Mouse (Mus musculus) midbrain, embryonic 12.5 days (tissue): ENCODE results near the gene Ccdc85b. TPM values are rescaled to one million over a fixed set of nuclear protein-coding genes. Genes with fewer than 3 reads are reported as not detected.

ENCODE experiments used
- ATAC-seq: fragments of 200-750 bp; cut with Nextera tagmentation; 2 replicates; pipeline ENCODE4 v1.8.0; 2017; ENCODE audit warnings: low read depth, moderate TSS enrichment, moderate library complexity; ENCODE audit not compliant: low FRiP score
- H3K27ac ChIP-seq: fragments of 300-500 bp; sonication (generic); replicated peaks from 2 replicates; pipeline ENCODE4 v1.5.1; 2016; ENCODE audit warnings: mild to moderate bottlenecking
- H3K27me3 ChIP-seq: fragments of 300-500 bp; sonication (generic); 2 replicates; pipeline ENCODE4 v1.6.1; 2016; ENCODE audit warnings: mild to moderate bottlenecking
- H3K36me3 ChIP-seq: fragments of 300-500 bp; sonication (generic); 2 replicates; pipeline ENCODE4 v1.6.1; 2016
- H3K4me1 ChIP-seq: fragments of 300-500 bp; sonication (generic); 2 replicates; pipeline ENCODE4 v1.6.1; 2016
- H3K4me2 ChIP-seq: fragments of 300-500 bp; sonication (generic); replicated peaks from 2 replicates; pipeline ENCODE4 v1.6.1; 2016; ENCODE audit warnings: mild to moderate bottlenecking, moderate library complexity
- H3K4me3 ChIP-seq: fragments of 300-500 bp; sonication (generic); 2 replicates; pipeline ENCODE4 v1.5.1; 2016; ENCODE audit warnings: mild to moderate bottlenecking
- H3K9ac ChIP-seq: fragments of 300-500 bp; sonication (generic); replicated peaks from 2 replicates; pipeline ENCODE4 v1.6.1; 2016; ENCODE audit warnings: mild to moderate bottlenecking, moderate library complexity
- H3K9me3 ChIP-seq: fragments of 300-500 bp; sonication (generic); 2 replicates; pipeline ENCODE4 v1.6.1; 2016; ENCODE audit warnings: mild to moderate bottlenecking
- WGBS: fragments of 180-500 bp; shearing (Covaris S2); methylation state at CpG from one replicate; pipeline ENCODE4 v1.1.7; 2016; 5-methylcytosine and 5-hydroxymethylcytosine counted together
- polyA plus RNA-seq: library from polyadenylated mRNA; unstranded; fragments of >200 nt; fragmentation: Nextera tagmentation; extraction: Ambion mirVana; gene quantifications from 2 replicates; pipeline ENCODE4 v1.2.1, GENCODE M21; 2016

The Ccdc85b gene
- polyA plus RNA-seq, 1 experiment from 2014 or later, result 10.1 TPM

- peak within 1 kb of the TSS; percentile 49 for H3K4me3 ChIP-seq
- peak within 1 kb of the TSS; percentile 59 for H3K9ac ChIP-seq
- no peaks in the 10 kb centered on the region for H3K36me3 ChIP-seq
- H3K4me1 ChIP-seq, result peaks cover 15% of the 10 kb centered on the region
- 1% methylated on average over 70 of the region's 70 CpGs for WGBS
- H3K27ac ChIP-seq, result no peak within 1 kb of the TSS
- H3K9me3 ChIP-seq, result no peaks in the 10 kb centered on the region
- peaks cover 84% of the 10 kb centered on the region for H3K27me3 ChIP-seq
- peak; percentile 49; the same call in 1 of the 2 replicates for ATAC-seq
- H3K4me2 ChIP-seq, result peak within 1 kb of the TSS; percentile 97
Measured at GRCm38 (mm10) chr19:5447515-5448353, 10.0 kb downstream of the Ccdc85b start, which contains the start of gene Fosl1. Fosl1 (plus strand) TSS chr19:5447547.

GRCm38 (mm10) chr19:5445747-5446146 lies 11.9 kb downstream of the Ccdc85b start:
- no peak overlapping the region for H3K4me2 ChIP-seq
- H3K4me3 ChIP-seq, result no peak overlapping the region
- peaks cover 15% of the 10 kb centered on the region for H3K4me1 ChIP-seq
- ATAC-seq, result no peak
- H3K9ac ChIP-seq, result no peak overlapping the region
- H3K27ac ChIP-seq, result no peak overlapping the region
- no peaks in the 10 kb centered on the region for H3K9me3 ChIP-seq
- H3K36me3 ChIP-seq, result no peaks in the 10 kb centered on the region
- 90% methylated on average over 5 of the region's 5 CpGs for WGBS
- H3K27me3 ChIP-seq, result peaks cover 72% of the 10 kb centered on the region

GRCm38 (mm10) chr19:5444954-5445353 lies 12.7 kb downstream of the Ccdc85b start:
- Histone ChIP-seq H3K9me3 (no peaks in the 10 kb centered on the region), H3K4me2 (no peak overlapping the region), H3K9ac (no peak overlapping the region), H3K27me3 (peaks cover 64% of the 10 kb centered on the region), H3K36me3 (no peaks in the 10 kb centered on the region), H3K4me3 (no peak overlapping the region), H3K4me1 (peaks cover 15% of the 10 kb centered on the region), H3K27ac (no peak overlapping the region)
- no peak for ATAC-seq
- WGBS, result 40% methylated on average over 7 of the region's 7 CpGs

- no peak for ATAC-seq
- peaks cover 59% of the 10 kb centered on the region for H3K27me3 ChIP-seq
- 74% methylated on average over 9 of the region's 9 CpGs for WGBS
- no peaks in the 10 kb centered on the region for H3K9me3 ChIP-seq
- no peak overlapping the region for H3K9ac ChIP-seq
- H3K4me3 ChIP-seq, result no peak overlapping the region
- H3K36me3 ChIP-seq, result no peaks in the 10 kb centered on the region
- H3K27ac ChIP-seq, result no peak overlapping the region
- no peak overlapping the region for H3K4me2 ChIP-seq
- H3K4me1 ChIP-seq, result peaks cover 15% of the 10 kb centered on the region
Measured at GRCm38 (mm10) chr19:5444371-5444908, 13.3 kb downstream of the Ccdc85b start.

GRCm38 (mm10) chr19:5433951-5434350 lies 23.7 kb downstream of the Ccdc85b start:
- Histone ChIP-seq H3K27me3 (peaks cover 8% of the 10 kb centered on the region; the same call in 1 of the 2 replicates), H3K4me1 (peaks cover 8% of the 10 kb centered on the region), H3K27ac (no peak overlapping the region), H3K4me3 (no peak overlapping the region), H3K36me3 (no peaks in the 10 kb centered on the region), H3K9me3 (no peaks in the 10 kb centered on the region), H3K4me2 (peak overlapping the region; percentile 49), H3K9ac (no peak overlapping the region)
- no peak for ATAC-seq
- 72% methylated on average over 7 of the region's 7 CpGs for WGBS

- peaks cover 8% of the 10 kb centered on the region for H3K4me1 ChIP-seq
- ATAC-seq, result no peak
- H3K9me3 ChIP-seq, result no peaks in the 10 kb centered on the region
- H3K27me3 ChIP-seq, result peaks cover 8% of the 10 kb centered on the region; the same call in 1 of the 2 replicates
- peak overlapping the region; percentile 23 for H3K4me3 ChIP-seq
- 17% methylated on average over 16 of the region's 16 CpGs for WGBS
- no peak overlapping the region for H3K27ac ChIP-seq
- peak overlapping the region; percentile 49 for H3K4me2 ChIP-seq
- no peaks in the 10 kb centered on the region for H3K36me3 ChIP-seq
- H3K9ac ChIP-seq, result peak overlapping the region; percentile 31; the same call in 1 of the 2 replicates
Measured at GRCm38 (mm10) chr19:5432992-5433852, 24.5 kb downstream of the Ccdc85b start.

GRCm38 (mm10) chr19:5431911-5432464 lies 25.7 kb downstream of the Ccdc85b start:
- Histone ChIP-seq H3K4me2 (no peak overlapping the region), H3K36me3 (peaks cover 4% of the 10 kb centered on the region), H3K27ac (no peak overlapping the region), H3K27me3 (peaks cover 5% of the 10 kb centered on the region; the same call in 1 of the 2 replicates), H3K4me3 (no peak overlapping the region), H3K9ac (no peak overlapping the region), H3K4me1 (peaks cover 10% of the 10 kb centered on the region), H3K9me3 (no peaks in the 10 kb centered on the region)
- whole genome bisulfite sequencing, result 70% methylated on average over 4 of the region's 4 CpGs
- ATAC-seq, result no peak

GRCm38 (mm10) chr19:5430408-5430807 lies 27.3 kb downstream of the Ccdc85b start:
- H3K4me2 ChIP-seq, result no peak overlapping the region
- H3K9ac ChIP-seq, result no peak overlapping the region
- H3K4me3 ChIP-seq, result no peak overlapping the region
- no peaks in the 10 kb centered on the region for H3K9me3 ChIP-seq
- WGBS, result 97% methylated on average over 1 of the region's 1 CpGs
- no peak for ATAC-seq
- H3K36me3 ChIP-seq, result peaks cover 14% of the 10 kb centered on the region
- peaks cover 25% of the 10 kb centered on the region for H3K4me1 ChIP-seq
- H3K27me3 ChIP-seq, result peaks cover 5% of the 10 kb centered on the region; the same call in 1 of the 2 replicates
- no peak overlapping the region for H3K27ac ChIP-seq

GRCm38 (mm10) chr19:5429806-5430205 lies 27.9 kb downstream of the Ccdc85b start:
- Histone ChIP-seq H3K9ac (no peak overlapping the region), H3K4me1 (peaks cover 25% of the 10 kb centered on the region), H3K4me2 (no peak overlapping the region), H3K9me3 (no peaks in the 10 kb centered on the region), H3K36me3 (peaks cover 14% of the 10 kb centered on the region), H3K27ac (no peak overlapping the region), H3K27me3 (peaks cover 5% of the 10 kb centered on the region; the same call in 1 of the 2 replicates), H3K4me3 (no peak overlapping the region)
- 78% methylated on average over 8 of the region's 8 CpGs for WGBS
- no peak for ATAC-seq

GRCm38 (mm10) chr19:5429219-5429618 lies 28.5 kb downstream of the Ccdc85b start:
- Histone ChIP-seq H3K36me3 (peaks cover 14% of the 10 kb centered on the region), H3K4me2 (no peak overlapping the region), H3K27me3 (0 out of 2 replicates have a peak, but pooled peaks cover 3% of the 10 kb centered on the region), H3K27ac (no peak overlapping the region), H3K9ac (no peak overlapping the region), H3K9me3 (no peaks in the 10 kb centered on the region), H3K4me1 (peaks cover 25% of the 10 kb centered on the region), H3K4me3 (no peak overlapping the region)
- 88% methylated on average over 4 of the region's 4 CpGs for WGBS
- ATAC-seq, result no peak

- Histone ChIP-seq H3K36me3 (peaks cover 19% of the 10 kb centered on the region), H3K27ac (no peak overlapping the region), H3K9me3 (no peaks in the 10 kb centered on the region), H3K4me3 (no peak overlapping the region), H3K27me3 (no peaks in the 10 kb centered on the region), H3K4me1 (peaks cover 29% of the 10 kb centered on the region), H3K9ac (no peak overlapping the region), H3K4me2 (no peak overlapping the region)
- no peak for ATAC-seq
- WGBS, result 82% methylated on average over 2 of the region's 2 CpGs
Measured at GRCm38 (mm10) chr19:5428083-5428482, 29.6 kb downstream of the Ccdc85b start.
